Comparison of ENCODE assay signal across 8 mouse cellular contexts in genomic region chr7:84018291-84019266, GRCm38 (mm10).
DNase-seq lines count a peak whose midpoint lies in the region; ATAC-seq lines count a peak whose summit lies in the region.

No protein-coding gene starts in this region.

- no peaks in the 10 kb centered on the region for H3K9me3 ChIP-seq in intestine, embryonic 15.5 days
- no peaks in the 10 kb centered on the region for H3K9me3 ChIP-seq in forebrain, embryonic 11.5 days (ENCODE audit: control insufficient read depth, low read length)
- no peaks in the 10 kb centered on the region for H3K9me3 ChIP-seq in midbrain, embryonic 13.5 days

- H3K27ac ChIP-seq in intestine, embryonic 15.5 days, result peak overlapping the region; percentile 51
- H3K27ac ChIP-seq in forebrain, embryonic 11.5 days (ENCODE audit: low read depth, low read length), result no peak overlapping the region
- no peak overlapping the region for H3K27ac ChIP-seq in midbrain, embryonic 13.5 days

- H3K36me3 ChIP-seq in intestine, embryonic 15.5 days, result no peaks in the 10 kb centered on the region
- H3K36me3 ChIP-seq in forebrain, embryonic 11.5 days (ENCODE audit: control insufficient read depth, insufficient read depth, low read length), result no peaks in the 10 kb centered on the region
- no peaks in the 10 kb centered on the region for H3K36me3 ChIP-seq in midbrain, embryonic 13.5 days

- WGBS in intestine, embryonic 15.5 days, result 52% methylated on average over 5 of the region's 5 CpGs
- WGBS in forebrain, embryonic 11.5 days, result 74% methylated on average over 5 of the region's 5 CpGs
- 80% methylated on average over 5 of the region's 5 CpGs for WGBS in midbrain, embryonic 13.5 days

- no peak overlapping the region for H3K4me2 ChIP-seq in intestine, embryonic 15.5 days (replicated peaks)
- no peak overlapping the region for H3K4me2 ChIP-seq in forebrain, embryonic 11.5 days (ENCODE audit: low read depth, low read length, severe bottlenecking)
- no peak overlapping the region for H3K4me2 ChIP-seq in midbrain, embryonic 13.5 days (replicated peaks)

- peak; percentile 29 for DNase-seq in adrenal gland, adult 8-10 months
- peak; percentile 74 to 76 for DNase-seq in cerebellum, postnatal 14 days
- peak; percentile 76 for DNase-seq in lung, postnatal 25 days (ENCODE audit: low spot score)
- DNase-seq in left cerebral cortex, adult 8-10 months (ENCODE audit: low spot score in 2 of 2), result no peak
- no peak for DNase-seq in forebrain, embryonic 11.5 days (ENCODE audit: low spot score)
- no peak for DNase-seq in layer of hippocampus, adult 8-10 months (ENCODE audit: low spot score in 2 of 2)

- H3K27me3 ChIP-seq in intestine, embryonic 15.5 days (replicated peaks), result no peaks in the 10 kb centered on the region
- H3K27me3 ChIP-seq in forebrain, embryonic 11.5 days (ENCODE audit: control insufficient read depth, insufficient read depth, low read length), result no peaks in the 10 kb centered on the region
- H3K27me3 ChIP-seq in midbrain, embryonic 13.5 days, result no peaks in the 10 kb centered on the region

- H3K9ac ChIP-seq in intestine, embryonic 15.5 days, result no peak overlapping the region
- no peak overlapping the region for H3K9ac ChIP-seq in forebrain, embryonic 11.5 days (ENCODE audit: low read length)
- H3K9ac ChIP-seq in midbrain, embryonic 13.5 days (replicated peaks), result no peak overlapping the region

- peak; percentile 72 for ATAC-seq in intestine, embryonic 15.5 days
- ATAC-seq in forebrain, embryonic 11.5 days (replicated peaks; ENCODE audit: low FRiP score), result no peak
- no peak for ATAC-seq in midbrain, embryonic 13.5 days

- no peak overlapping the region for H3K4me3 ChIP-seq in intestine, embryonic 15.5 days (replicated peaks)
- H3K4me3 ChIP-seq in forebrain, embryonic 11.5 days (ENCODE audit: low read depth, low read length), result no peak overlapping the region
- no peak overlapping the region for H3K4me3 ChIP-seq in midbrain, embryonic 13.5 days (replicated peaks)

- H3K4me1 ChIP-seq in intestine, embryonic 15.5 days (replicated peaks), result 0 out of 2 replicates have a peak, but pooled peaks cover 7% of the 10 kb centered on the region
- no peaks in the 10 kb centered on the region for H3K4me1 ChIP-seq in forebrain, embryonic 11.5 days (replicated peaks; ENCODE audit: control insufficient read depth, insufficient read depth, low read length)
- no peaks in the 10 kb centered on the region for H3K4me1 ChIP-seq in midbrain, embryonic 13.5 days (replicated peaks)

Comparison
In these comparisons a context has a peak if more than half of its experiments do, and no peak if none do; other contexts are left out.
1. DNase-seq: peak in adrenal gland, adult 8-10 months (single experiment), cerebellum, postnatal 14 days (2 of 2) and lung, postnatal 25 days (single experiment); none in left cerebral cortex, adult 8-10 months (0 of 2), forebrain, embryonic 11.5 days (single experiment) and layer of hippocampus, adult 8-10 months (0 of 2).